Mouse (Mus musculus): Measurements from ENCODE around the gene Pde11a. TPM values are rescaled to one million over a fixed set of nuclear protein-coding genes. Genes with fewer than 3 reads are reported as not detected.

The Pde11a gene
- polyA plus RNA-seq, 1 experiment from 2014 or later: 0.59 TPM

- H3K27ac ChIP-seq (replicated peaks): no peak overlapping the region
- no peak overlapping the region for H3K9ac ChIP-seq (replicated peaks)
- 89% methylated on average over 5 of the region's 5 CpGs for WGBS
- H3K27me3 ChIP-seq: no peaks in the 10 kb centered on the region
- no peaks in the 10 kb centered on the region for H3K36me3 ChIP-seq
- no peaks in the 10 kb centered on the region for H3K4me1 ChIP-seq
- ATAC-seq (replicated peaks): no peak
- H3K4me3 ChIP-seq: no peak overlapping the region
- H3K9me3 ChIP-seq: no peaks in the 10 kb centered on the region
- H3K4me2 ChIP-seq (replicated peaks): no peak overlapping the region
These were observed 385.3 kb downstream of the Pde11a start for GRCm38 (mm10) chr2:75953320-75953719.

DNA sequence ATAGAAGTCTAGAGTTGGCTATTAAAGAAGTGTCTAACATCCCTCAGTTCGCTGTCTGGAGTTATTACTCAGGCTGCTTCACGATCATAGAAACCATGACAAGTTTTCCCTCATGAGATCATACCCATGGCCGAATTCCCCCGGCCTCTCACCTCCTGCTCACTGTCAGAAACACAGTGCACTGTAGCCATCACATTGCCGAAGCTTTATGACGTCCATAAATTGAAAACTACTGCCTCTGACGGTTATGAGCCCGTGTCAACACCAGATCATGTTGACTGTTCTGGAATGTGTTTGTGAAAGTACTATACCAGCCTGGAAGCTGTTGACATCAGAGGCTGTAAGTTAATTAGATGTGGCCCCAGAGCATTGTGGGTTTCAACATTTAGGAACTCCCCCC lies 387.9 kb downstream of the Pde11a start:
- Histone ChIP-seq H3K4me3 (no peak overlapping the region), H3K27ac (replicated peaks) (no peak overlapping the region), H3K4me2 (replicated peaks) (no peak overlapping the region), H3K9ac (replicated peaks) (no peak overlapping the region), H3K9me3 (no peaks in the 10 kb centered on the region), H3K4me1 (no peaks in the 10 kb centered on the region), H3K36me3 (no peaks in the 10 kb centered on the region), H3K27me3 (no peaks in the 10 kb centered on the region)
- WGBS: 93% methylated on average over 8 of the region's 8 CpGs
- ATAC-seq (replicated peaks): no peak

Small RNA genes within 50 kb of the gene (microRNA-seq; reads per million reads assigned to microRNA genes)
- gene Gm44337: not detected

Other genes starting within 250 kb of the Pde11a start
- gene Cyct, start 21.7 kb upstream of the Pde11a start, polyA plus RNA-seq (2015; fragmentation: Nextera tagmentation; extraction: Ambion mirVana): 0.37 TPM in 1 of 2 replicates, not detected in the other
- gene Rbm45, start 31.2 kb upstream of the Pde11a start, polyA plus RNA-seq (2015; fragmentation: Nextera tagmentation; extraction: Ambion mirVana): 18.3 and 19.7 TPM in 2 replicates
- gene Osbpl6, start 67.7 kb upstream of the Pde11a start, polyA plus RNA-seq (2015; fragmentation: Nextera tagmentation; extraction: Ambion mirVana): 19.4 and 24.6 TPM in 2 replicates